In genomic region chr1:82476256-82476655, GRCm38 (mm10) we compare ENCODE assay signal across 8 mouse cellular contexts.
DNase-seq lines count a peak whose midpoint lies in the region; ATAC-seq and TF ChIP-seq lines count a peak whose summit lies in the region.

No protein-coding gene starts in this region.

- no peak overlapping the region for H3K9ac ChIP-seq in embryonic facial prominence, embryonic 13.5 days
- H3K9ac ChIP-seq in hindbrain, embryonic 15.5 days, result no peak overlapping the region
- H3K9ac ChIP-seq in midbrain, postnatal 0 days (replicated peaks; ENCODE audit: low read length, poor library complexity, severe bottlenecking), result no peak overlapping the region

- H3K27ac ChIP-seq in embryonic facial prominence, embryonic 13.5 days, result 0 out of 2 replicates have a peak overlapping the region, but pooled peaks have one; percentile 2
- H3K27ac ChIP-seq in hindbrain, embryonic 15.5 days (replicated peaks), result no peak overlapping the region; the same call in 1 of the 2 replicates
- no peak overlapping the region for H3K27ac ChIP-seq in midbrain, postnatal 0 days (ENCODE audit: low read depth, low read length)

- H3K9me3 ChIP-seq in embryonic facial prominence, embryonic 13.5 days, result no peaks in the 10 kb centered on the region
- H3K9me3 ChIP-seq in hindbrain, embryonic 15.5 days, result no peaks in the 10 kb centered on the region
- no peaks in the 10 kb centered on the region for H3K9me3 ChIP-seq in midbrain, postnatal 0 days (ENCODE audit: low read length)

- no peak for ATAC-seq in embryonic facial prominence, embryonic 13.5 days (ENCODE audit: insufficient number of reproducible peaks, insufficient read depth, low FRiP score, low TSS enrichment, low read depth)
- ATAC-seq in hindbrain, embryonic 15.5 days (ENCODE audit: low FRiP score, low read depth), result peak; percentile 54; the same call in 1 of the 2 replicates
- 0 out of 2 replicates have a peak, but pooled peaks have one; percentile 59 for ATAC-seq in midbrain, postnatal 0 days (ENCODE audit: low FRiP score)

- no peaks in the 10 kb centered on the region for H3K27me3 ChIP-seq in embryonic facial prominence, embryonic 13.5 days
- no peaks in the 10 kb centered on the region for H3K27me3 ChIP-seq in hindbrain, embryonic 15.5 days
- H3K27me3 ChIP-seq in midbrain, postnatal 0 days (ENCODE audit: insufficient read depth, low read length), result no peaks in the 10 kb centered on the region

- peak; percentile 86 for TF ChIP-seq CTCF in lung, adult 2 months (IDR thresholded peaks at IDR 0.05; ENCODE audit: insufficient read depth, low read length)
- TF ChIP-seq CTCF in midbrain, postnatal 0 days (IDR thresholded peaks at IDR 0.05), result peak; percentile 95

- TF ChIP-seq POLR2A in lung, adult 2 months (IDR thresholded peaks at IDR 0.05; ENCODE audit: borderline replicate concordance, extremely low read depth, low read depth, low read length), result no peak

- H3K4me3 ChIP-seq in lung, adult 2 months (replicated peaks; ENCODE audit: extremely low read depth, low read depth, low read length), result no peak overlapping the region
- no peak overlapping the region for H3K4me3 ChIP-seq in embryonic facial prominence, embryonic 13.5 days
- H3K4me3 ChIP-seq in hindbrain, embryonic 15.5 days, result no peak overlapping the region
- no peak overlapping the region for H3K4me3 ChIP-seq in midbrain, postnatal 0 days (ENCODE audit: low read depth, low read length)

- H3K36me3 ChIP-seq in embryonic facial prominence, embryonic 13.5 days, result no peaks in the 10 kb centered on the region
- H3K36me3 ChIP-seq in hindbrain, embryonic 15.5 days, result no peaks in the 10 kb centered on the region
- no peaks in the 10 kb centered on the region for H3K36me3 ChIP-seq in midbrain, postnatal 0 days (ENCODE audit: insufficient read depth, low read length)

- H3K4me1 ChIP-seq in lung, adult 2 months (ENCODE audit: control insufficient read depth, insufficient read depth, low read length), result no peaks in the 10 kb centered on the region
- H3K4me1 ChIP-seq in embryonic facial prominence, embryonic 13.5 days, result peaks cover 10% of the 10 kb centered on the region
- peaks cover 13% of the 10 kb centered on the region for H3K4me1 ChIP-seq in hindbrain, embryonic 15.5 days (replicated peaks)
- no peaks in the 10 kb centered on the region for H3K4me1 ChIP-seq in midbrain, postnatal 0 days (ENCODE audit: insufficient read depth, low read length)

- peak overlapping the region; percentile 40 for H3K4me2 ChIP-seq in embryonic facial prominence, embryonic 13.5 days
- peak overlapping the region; percentile 14; the same call in 1 of the 2 replicates for H3K4me2 ChIP-seq in hindbrain, embryonic 15.5 days
- H3K4me2 ChIP-seq in midbrain, postnatal 0 days (ENCODE audit: low read depth, low read length, poor library complexity, severe bottlenecking), result no peak overlapping the region

- 41% methylated on average over 11 of the region's 11 CpGs for WGBS in lung, adult 2 months
- 36% methylated on average over 11 of the region's 11 CpGs for WGBS in embryonic facial prominence, embryonic 13.5 days
- WGBS in hindbrain, embryonic 15.5 days, result 43% methylated on average over 11 of the region's 11 CpGs
- 36% methylated on average over 11 of the region's 11 CpGs for WGBS in midbrain, postnatal 0 days

- DNase-seq in adrenal gland, adult (ENCODE audit: inconsistent age in 2 of 2, low spot score in 1 of 2), result peak; percentile 9 to 62
- DNase-seq in adrenal gland, adult 8-10 months, result no peak
- DNase-seq in lung, adult 2 months, result no peak
- DNase-seq in lung, postnatal 4 days, result no peak
- DNase-seq in midbrain, postnatal 0 days (ENCODE audit: low spot score), result peak; percentile 67
- DNase-seq in spleen, postnatal 4 days (ENCODE audit: low spot score in 2 of 2), result no peak

Comparison
In these comparisons a context has a peak if more than half of its experiments do, and no peak if none do; other contexts are left out.
1. DNase-seq: peak in adrenal gland, adult (2 of 2) and midbrain, postnatal 0 days (single experiment); none in adrenal gland, adult 8-10 months (single experiment), lung, adult 2 months (single experiment), lung, postnatal 4 days (0 of 2) and spleen, postnatal 4 days (0 of 2).